Mouse (Mus musculus) G1E (cell line): ENCODE results near the gene Izumo1.

ENCODE experiments used
- CTCF ChIP-seq: IDR thresholded peaks from 2 replicates; pipeline ENCODE4 v1.5.1; 2012; ENCODE audit warnings: low read depth, low read length, inconsistent platforms, mixed read lengths
- GATA1 ChIP-seq: IDR thresholded peaks from 2 replicates; pipeline ENCODE4 v1.6.1; 2012; ENCODE audit warnings: borderline replicate concordance, low read length, inconsistent platforms, mixed read lengths
- GATA2 ChIP-seq: IDR thresholded peaks from 2 replicates; pipeline ENCODE4 v1.6.1; 2012; ENCODE audit warnings: low read depth, low read length, inconsistent platforms, borderline replicate concordance
- POLR2AphosphoS5 ChIP-seq: IDR thresholded peaks from 2 replicates; pipeline ENCODE4 v1.6.1; 2012; ENCODE audit warnings: low read depth, low read length, inconsistent platforms; ENCODE audit not compliant: insufficient replicate concordance
- TAL1 ChIP-seq: conservative IDR thresholded peaks from 2 replicates; pipeline ENCODE4 v1.6.1; 2012; ENCODE audit warnings: low read depth, low read length, inconsistent platforms, mixed read lengths

- no peak for TF ChIP-seq CTCF
- TF ChIP-seq GATA2 = no peak
- TF ChIP-seq GATA1 = no peak
- TF ChIP-seq TAL1 = no peak
- no peak for TF ChIP-seq POLR2AphosphoS5
Observed at GRCm38 (mm10) chr7:45646671-45647070, 25.1 kb downstream of the Izumo1 start.
